Mouse (Mus musculus): Measurements from ENCODE around the gene Dkkl1.

Gene Dkkl1

GRCm38 (mm10) chr7:45163735-45164490 lies 48.0 kb downstream of the Dkkl1 start, which contains the start of gene Slc17a7:
Gene Slc17a7, plus strand, starts transcription at chr7:45163949.
- DNase-seq: peak; percentile 60

- DNase-seq: no peak
Observed at GRCm38 (mm10) chr7:45162996-45163615, 48.8 kb downstream of the Dkkl1 start.

DNA sequence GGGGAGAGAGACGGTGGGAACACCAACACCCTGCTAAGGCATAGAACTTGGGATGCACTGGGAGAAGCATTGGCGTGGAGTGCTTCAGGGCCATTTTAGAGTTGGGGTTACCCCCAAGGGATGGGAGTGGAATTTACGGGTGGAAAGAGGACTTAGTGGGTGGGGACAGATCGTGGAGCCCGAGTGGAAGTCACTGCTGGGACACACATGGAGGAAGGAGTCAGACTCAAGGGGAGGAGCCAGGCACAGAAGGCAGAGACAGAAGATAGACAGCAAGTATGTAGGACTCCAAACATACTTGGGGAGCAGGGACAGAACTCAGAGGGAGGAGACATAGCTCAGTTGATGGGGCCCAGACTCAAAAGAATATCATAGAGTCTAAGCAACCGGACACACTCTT lies 49.4 kb downstream of the Dkkl1 start:
- no peak for DNase-seq

- DNase-seq: peak; percentile 91
Observed at GRCm38 (mm10) chr7:45161612-45162473, 50.1 kb downstream of the Dkkl1 start.

DNA sequence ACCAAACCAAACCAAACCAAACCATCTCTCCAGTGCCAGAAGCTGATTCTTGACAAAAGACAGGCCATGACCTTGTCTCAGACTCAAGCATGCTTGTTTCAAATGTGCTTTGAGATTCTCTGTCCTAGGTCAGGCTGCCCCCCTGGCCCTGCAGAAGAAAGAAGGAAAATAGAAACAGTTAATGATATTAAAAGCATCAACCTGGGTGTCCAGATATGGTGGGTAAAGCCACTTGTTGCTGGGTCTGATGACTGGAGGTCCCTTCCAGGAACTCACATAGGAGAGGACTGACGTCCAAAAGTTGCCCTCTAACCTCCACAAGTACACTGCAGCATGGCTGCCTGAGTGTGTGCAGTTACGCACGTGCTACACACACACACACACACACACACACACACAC lies 51.1 kb downstream of the Dkkl1 start:
- no peak for DNase-seq

DNA sequence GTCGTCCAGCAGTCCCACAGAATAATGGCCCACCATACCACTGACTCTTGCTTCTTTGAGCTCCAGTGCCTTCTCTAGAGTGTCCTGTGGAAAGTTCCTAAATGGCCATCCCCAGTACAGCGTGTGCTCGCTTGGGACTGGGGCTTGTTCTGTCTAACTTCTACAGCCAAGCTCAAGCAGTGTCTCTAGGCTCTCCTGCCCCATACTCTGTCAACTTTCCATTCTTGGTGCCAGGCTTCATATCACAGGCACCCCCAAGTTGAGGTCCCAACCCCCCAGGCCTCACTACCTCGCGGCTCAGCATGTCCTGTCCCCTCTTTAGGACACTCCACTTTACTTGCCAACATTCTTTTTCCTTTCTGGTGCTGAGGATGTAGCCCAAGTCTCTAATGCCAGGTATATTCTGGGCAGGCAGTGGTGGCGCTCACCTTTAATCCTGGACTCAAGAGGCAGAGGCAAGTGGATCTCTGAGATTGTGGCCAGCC lies 51.6 kb downstream of the Dkkl1 start:
- DNase-seq: no peak

DNA sequence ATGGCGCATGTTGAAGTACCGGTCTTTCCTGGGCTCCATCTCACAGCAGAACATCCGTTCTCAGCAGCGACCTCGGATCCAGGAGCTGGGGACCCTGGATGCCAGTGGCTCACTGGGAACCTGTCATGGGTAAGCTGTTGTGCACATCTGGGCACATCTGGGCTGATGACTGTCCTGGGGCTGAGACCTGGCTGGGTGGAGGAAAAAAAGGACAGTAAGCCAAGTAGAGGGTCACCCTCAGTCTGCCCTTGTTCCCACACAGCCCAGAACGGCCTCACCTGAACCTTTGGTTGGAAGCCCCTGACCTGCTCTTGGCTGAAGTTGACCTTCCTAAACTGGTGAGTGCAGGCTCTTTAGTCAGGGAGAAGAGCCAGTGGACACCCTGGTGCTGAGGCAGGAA lies 53.0 kb downstream of the Dkkl1 start:
- no peak for DNase-seq

Data from kidney, postnatal 14 days (tissue).